Comparison of ENCODE assay signal across 15 mouse cellular contexts in genomic region chrX:107399087-107399486, GRCm38 (mm10).
"Had no signal": no experiment of that assay in that cellular context is flagged by ENCODE, and none has a peak within 500 bp of the region (broad histone marks: within the 10 kb centered on the region; RNA-seq: fewer than 3 reads in every experiment).

No protein-coding gene starts in this region.

- H3K27me3 ChIP-seq: neural tube, embryonic 15.5 days; stomach, embryonic 15.5 days had no signal

- H3K4me2 ChIP-seq: neural tube, embryonic 15.5 days; stomach, embryonic 15.5 days had no signal

- H3K27ac ChIP-seq: neural tube, embryonic 15.5 days; stomach, embryonic 15.5 days; stomach, postnatal 0 days had no signal

- H3K9me3 ChIP-seq: neural tube, embryonic 15.5 days; stomach, embryonic 15.5 days had no signal

- H3K9ac ChIP-seq: neural tube, embryonic 15.5 days; stomach, embryonic 15.5 days had no signal

- DNase-seq: retina, postnatal 1 day; right cerebral cortex, adult 18-20 months; right cerebral cortex, postnatal 14 days; right cerebral cortex, postnatal 25 days; right cerebral cortex, postnatal 4 days; spleen, adult 18-20 months; thymus, adult 18-20 months; thymus, adult 2 months; thymus, postnatal 14 days; thymus, postnatal 25 days; thymus, postnatal 36 days; thymus, postnatal 4 days had no signal

- H3K36me3 ChIP-seq: neural tube, embryonic 15.5 days; stomach, embryonic 15.5 days had no signal

- H3K4me1 ChIP-seq: neural tube, embryonic 15.5 days; stomach, embryonic 15.5 days had no signal

- H3K4me3 ChIP-seq: neural tube, embryonic 15.5 days; stomach, embryonic 15.5 days had no signal
